Mouse (Mus musculus) heart, adult 2 months (tissue): ENCODE data around the gene Vps13d. TPM values are rescaled to one million over a fixed set of nuclear protein-coding genes. Genes with fewer than 3 reads are reported as not detected.
A peak's percentile ranks its signal among the peaks of the same experiment; 100 is the strongest.

Source experiments
- DNase-seq, 2 experiments: peaks; one replicate each; pipeline ENCODE4 v3.0.0; 2021
- H3K27ac ChIP-seq: fragments of 200-600 bp; 2 replicates; pipeline ENCODE4 v1.8.1; 2022
- H3K27me3 ChIP-seq: fragments of 200-500 bp; 2 replicates; pipeline ENCODE4 v1.6.1; 2012; ENCODE audit warnings: mild to moderate bottlenecking, low read length, inconsistent platforms, mixed read lengths; ENCODE audit not compliant: control insufficient read depth, insufficient read depth
- H3K36me3 ChIP-seq: fragments of 200-500 bp; 2 replicates; pipeline ENCODE4 v1.6.1; 2012; ENCODE audit warnings: low read length, inconsistent platforms; ENCODE audit not compliant: control insufficient read depth, insufficient read depth
- H3K4me1 ChIP-seq: fragments of 200-500 bp; 2 replicates; pipeline ENCODE4 v1.6.1; 2011; ENCODE audit warnings: low read length; ENCODE audit not compliant: control insufficient read depth, insufficient read depth
- H3K4me3 ChIP-seq: fragments of 200-600 bp; 2 replicates; pipeline ENCODE4 v1.8.1; 2022
- H3K79me2 ChIP-seq: fragments of 200-500 bp; replicated peaks from 2 replicates; pipeline ENCODE4 v1.6.1; 2012; ENCODE audit warnings: mild to moderate bottlenecking, inconsistent platforms, low read length, moderate library complexity, mixed read lengths; ENCODE audit not compliant: control insufficient read depth, insufficient read depth
- H3K9ac ChIP-seq: fragments of 200-500 bp; 2 replicates; pipeline ENCODE4 v1.6.1; 2012; ENCODE audit warnings: low read depth, mild to moderate bottlenecking, control low read depth, inconsistent platforms, low read length, mixed read lengths
- CTCF ChIP-seq: fragments of 200-600 bp; IDR thresholded peaks from 2 replicates; pipeline ENCODE4 v1.8.1; 2022; ENCODE audit warnings: antibody characterized with exemption, mild to moderate bottlenecking, moderate library complexity
- EP300 ChIP-seq: fragments of 200-500 bp; IDR thresholded peaks from 2 replicates; pipeline ENCODE4 v1.6.1; 2011; ENCODE audit warnings: low read depth, low read length, control low read depth; ENCODE audit not compliant: insufficient read depth
- POLR2A ChIP-seq: fragments of 200-500 bp; IDR thresholded peaks from 2 replicates; pipeline ENCODE4 v1.6.1; 2011; ENCODE audit warnings: mild to moderate bottlenecking, low read depth, low read length, control low read depth; ENCODE audit not compliant: insufficient read depth
- WGBS: fragments of 180-500 bp; shearing (Covaris S2); methylation state at CpG from one replicate; pipeline ENCODE4 v1.1.7; 2018; 5-methylcytosine and 5-hydroxymethylcytosine counted together
- intact Hi-C: fragments of 180-260 bp; cut with DNase I; formaldehyde crosslinking; loops from one replicate; pipeline ENCODE4 v1.15.1; 2025
- polyA plus RNA-seq: library from polyadenylated mRNA; depleted of rRNA; stranded (reverse); fragments of >200 nt; gene quantifications from 2 replicates; pipeline ENCODE4 v1.2.3, GENCODE M21; 2012; rRNA removed
- total RNA-seq, 2 experiments: library from RNA; stranded (reverse); gene quantifications; 2 replicates each; pipeline ENCODE4 v1.2.3; 2021

Gene Vps13d
- total and polyA plus RNA-seq, 3 experiments = 24.8 to 77.1 (median 65.8) TPM

- H3K27me3 ChIP-seq = no peaks in the 10 kb centered on the region
- peaks cover 25% of the 10 kb centered on the region for H3K4me1 ChIP-seq
- no peaks in the 10 kb centered on the region for H3K79me2 ChIP-seq
- intact Hi-C loops = loop anchor here (2.0 kb wide), 2 partner anchors 17 to 37 kb away; partner anchors contain the start of gene Dhrs3
- 0 out of 2 replicates have a peak, but pooled peaks have one; percentile 32 for TF ChIP-seq EP300
- no peak for TF ChIP-seq POLR2A
- TF ChIP-seq CTCF = no peak
- WGBS = 13% methylated on average over 1 of the region's 1 CpGs
- peak; percentile 80 to 83 for DNase-seq
- peak overlapping the region; percentile 68; the same call in 1 of the 2 replicates for H3K9ac ChIP-seq
- H3K36me3 ChIP-seq = peaks cover 20% of the 10 kb centered on the region
- H3K4me3 ChIP-seq = peak overlapping the region; percentile 2; the same call in 1 of the 2 replicates
- peak overlapping the region; percentile 97 for H3K27ac ChIP-seq
Observed at GRCm38 (mm10) chr4:144929811-144930221, 265.0 kb downstream of the Vps13d start.

GRCm38 (mm10) chr4:144928693-144929436 is 265.9 kb downstream of the Vps13d start:
- 50% methylated on average over 5 of the region's 5 CpGs for WGBS
- H3K27me3 ChIP-seq = no peaks in the 10 kb centered on the region
- peak overlapping the region; percentile 51 for H3K27ac ChIP-seq
- intact Hi-C loops = no loop called here
- no peak overlapping the region for H3K4me3 ChIP-seq
- no peak for TF ChIP-seq EP300
- no peak for TF ChIP-seq POLR2A
- no peak for TF ChIP-seq CTCF
- H3K36me3 ChIP-seq = peaks cover 20% of the 10 kb centered on the region
- H3K9ac ChIP-seq = no peak overlapping the region
- no peaks in the 10 kb centered on the region for H3K79me2 ChIP-seq
- peaks cover 23% of the 10 kb centered on the region for H3K4me1 ChIP-seq
- DNase-seq = no peak

Other genes with a start within 250 kb of the Vps13d start
- gene Tnfrsf1b, start 51.9 kb upstream of the Vps13d start, total RNA-seq = 1 to 10 TPM; 4.8 to 5.4 TPM
- 7.6 and 10.9 TPM in 2 replicates for gene Tnfrsf1b, start 51.9 kb upstream of the Vps13d start, polyA plus RNA-seq
- gene Tnfrsf8, start 120.2 kb upstream of the Vps13d start, total RNA-seq = under 1 TPM; 0.11 to 0.18 TPM
- gene Tnfrsf8, start 120.2 kb upstream of the Vps13d start, polyA plus RNA-seq = 0.12 and 0.16 TPM in 2 replicates